Mouse (Mus musculus) heart, postnatal 0 days (tissue): ENCODE measurements at regions not wholly inside any gene's neighbourhood (a gene's known extent, or its start where the extent isn't known, plus 50 kb on each side); places are given as distances from the start of the nearest gene placed in this dataset.

Source experiments
- CTCF ChIP-seq: IDR thresholded peaks from 2 replicates; pipeline ENCODE4 v1.5.1; 2016; ENCODE audit warnings: antibody characterized with exemption, control low read depth, low read depth
- EP300 ChIP-seq: IDR thresholded peaks from 2 replicates; pipeline ENCODE4 v1.6.1; 2016; ENCODE audit warnings: antibody characterized with exemption, low read depth

DNA sequence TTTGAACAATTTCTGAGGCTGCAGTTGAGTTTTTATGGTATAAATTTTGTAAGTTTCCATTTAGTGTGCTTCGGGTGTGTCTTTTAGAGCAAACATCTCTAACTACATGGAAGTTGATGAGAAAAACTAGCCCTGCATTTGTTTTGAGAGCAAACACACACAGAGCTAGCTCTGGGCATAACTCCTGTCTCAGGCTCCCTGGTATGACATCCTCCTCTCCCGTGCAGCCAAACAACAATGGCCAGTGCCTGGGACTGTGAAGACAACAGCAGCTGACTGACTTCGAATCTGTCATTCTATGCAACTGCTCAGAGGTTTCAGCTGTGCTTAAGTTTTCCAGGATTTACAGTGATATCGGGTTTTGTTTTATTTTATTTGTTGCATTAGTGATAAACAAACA lies 105.3 kb upstream of the Peli1 start:
- TF ChIP-seq EP300: no peak
- TF ChIP-seq CTCF: no peak
